Mouse (Mus musculus): ENCODE data around the gene Olfr1555-ps1.

- TF ChIP-seq POLR2A (IDR thresholded peaks at IDR 0.05; ENCODE audit: extremely low read depth, insufficient read depth, low read length) (no peak), CTCF (IDR thresholded peaks at IDR 0.05; ENCODE audit: low read depth, low read length) (no peak)
These were observed 46.8 kb downstream of the Olfr1555-ps1 start, which contains the start of gene Olfr76 for GRCm38 (mm10) chr19:12123103-12123502.

Data from liver, adult 2 months (tissue).